Mouse (Mus musculus) bone marrow macrophage, adult 2 months (primary cell): ENCODE results near the gene Usp35. TPM values are rescaled to one million over a fixed set of nuclear protein-coding genes. Genes with fewer than 3 reads are reported as not detected.

Experiments
- H3K27ac ChIP-seq: 2 replicates; pipeline ENCODE4 v1.5.1; 2012; ENCODE audit warnings: low read depth, low read length; ENCODE audit not compliant: insufficient read depth
- H3K4me1 ChIP-seq: 2 replicates; pipeline ENCODE4 v1.6.1; 2012; ENCODE audit warnings: low read length; ENCODE audit not compliant: control insufficient read depth, insufficient read depth
- H3K4me3 ChIP-seq: 2 replicates; pipeline ENCODE4 v1.5.1; 2012; ENCODE audit warnings: mild to moderate bottlenecking, low read length, moderate library complexity; ENCODE audit not compliant: insufficient read depth
- CTCF ChIP-seq: IDR thresholded peaks from 2 replicates; pipeline ENCODE4 v1.5.1; 2012; ENCODE audit warnings: low read depth, mild to moderate bottlenecking, low read length, moderate library complexity
- POLR2A ChIP-seq: IDR thresholded peaks from 2 replicates; pipeline ENCODE4 v1.6.1; 2012; ENCODE audit warnings: mild to moderate bottlenecking, low read depth, low read length, borderline replicate concordance
- polyA plus RNA-seq: library from polyadenylated mRNA; stranded (reverse); fragments of >200 nt; gene quantifications from 2 replicates; pipeline ENCODE4 v1.2.4, GENCODE M21; 2012; ENCODE audit not compliant: missing spikeins, insufficient read depth, insufficient read length

Gene Usp35
- polyA plus RNA-seq, result 33.3 and 39.6 TPM in 2 replicates

GRCm38 (mm10) chr7:97331726-97332666, at the start of gene Usp35, which contains the start of gene Kctd21:
Gene Usp35 (minus strand): TSS chr7:97332020.
Gene Kctd21 (plus strand): TSS chr7:97332327.
- Histone ChIP-seq H3K4me3 (peak within 1 kb of the TSS; percentile 93), H3K4me1 (peaks cover 42% of the 10 kb centered on the region), H3K27ac (peak within 1 kb of the TSS; percentile 39)
- TF ChIP-seq CTCF (no peak), POLR2A (no peak)

GRCm38 (mm10) chr7:97380500-97381123, 48.8 kb upstream of the Usp35 start:
- H3K4me3 ChIP-seq, result no peak overlapping the region
- peaks cover 42% of the 10 kb centered on the region for H3K4me1 ChIP-seq
- no peak overlapping the region for H3K27ac ChIP-seq
- no peak for TF ChIP-seq CTCF

GRCm38 (mm10) chr7:97379304-97379703, 47.5 kb upstream of the Usp35 start:
- Histone ChIP-seq H3K4me1 (peaks cover 42% of the 10 kb centered on the region), H3K4me3 (no peak overlapping the region), H3K27ac (no peak overlapping the region)
- no peak for TF ChIP-seq CTCF
- no peak for TF ChIP-seq POLR2A

GRCm38 (mm10) chr7:97375906-97376305, 44.1 kb upstream of the Usp35 start:
- Histone ChIP-seq H3K4me1 (peaks cover 24% of the 10 kb centered on the region), H3K4me3 (peak overlapping the region; percentile 6; the same call in 1 of the 2 replicates), H3K27ac (peak overlapping the region; percentile 50)
- TF ChIP-seq CTCF (no peak), POLR2A (no peak)

GRCm38 (mm10) chr7:97375101-97375500, 43.3 kb upstream of the Usp35 start:
- Histone ChIP-seq H3K4me1 (peaks cover 27% of the 10 kb centered on the region), H3K27ac (peak overlapping the region; percentile 4; the same call in 1 of the 2 replicates), H3K4me3 (no peak overlapping the region)
- TF ChIP-seq CTCF, result no peak

- TF ChIP-seq POLR2A (no peak), CTCF (no peak)
- Histone ChIP-seq H3K4me3 (no peak overlapping the region), H3K4me1 (peaks cover 4% of the 10 kb centered on the region), H3K27ac (no peak overlapping the region)
These were observed 34.1 kb upstream of the Usp35 start for GRCm38 (mm10) chr7:97365887-97366286.

- TF ChIP-seq CTCF, result peak; percentile 96
- TF ChIP-seq POLR2A, result no peak
- Histone ChIP-seq H3K27ac (no peak overlapping the region), H3K4me1 (peaks cover 21% of the 10 kb centered on the region), H3K4me3 (no peak overlapping the region)
These were observed 29.6 kb upstream of the Usp35 start for GRCm38 (mm10) chr7:97361467-97361866.

- Histone ChIP-seq H3K27ac (no peak overlapping the region), H3K4me3 (no peak overlapping the region), H3K4me1 (peaks cover 25% of the 10 kb centered on the region)
- TF ChIP-seq POLR2A (no peak), CTCF (no peak)
These were observed 29.1 kb upstream of the Usp35 start for GRCm38 (mm10) chr7:97360955-97361354.

GRCm38 (mm10) chr7:97360166-97360565, 28.3 kb upstream of the Usp35 start:
- no peak overlapping the region for H3K27ac ChIP-seq
- H3K4me3 ChIP-seq, result no peak overlapping the region
- H3K4me1 ChIP-seq, result peaks cover 32% of the 10 kb centered on the region
- no peak for TF ChIP-seq POLR2A
- no peak for TF ChIP-seq CTCF

GRCm38 (mm10) chr7:97358347-97358746, 26.5 kb upstream of the Usp35 start:
- TF ChIP-seq CTCF (no peak), POLR2A (no peak)
- peaks cover 46% of the 10 kb centered on the region for H3K4me1 ChIP-seq
- H3K4me3 ChIP-seq, result no peak overlapping the region
- H3K27ac ChIP-seq, result peak overlapping the region; percentile 99
